Mouse (Mus musculus) midbrain, embryonic 11.5 days (tissue): ENCODE measurements around the gene Cd302. TPM values are rescaled to one million over a fixed set of nuclear protein-coding genes. Genes with fewer than 3 reads are reported as not detected.

Experiments used
- ATAC-seq: fragments of 200-750 bp; cut with Nextera tagmentation; 2 replicates; pipeline ENCODE4 v1.8.0; 2017; ENCODE audit warnings: moderate TSS enrichment, moderate library complexity; ENCODE audit not compliant: low FRiP score
- DNase-seq: peaks from one replicate; pipeline ENCODE4 v3.0.0; 2015; ENCODE audit warnings: low spot score; ENCODE audit errors: missing footprints
- H3K27ac ChIP-seq: fragments of 300-500 bp; sonication (generic); 2 replicates; pipeline ENCODE4 v1.5.1; 2014; ENCODE audit warnings: low read depth, low read length
- H3K27me3 ChIP-seq: fragments of 300-500 bp; sonication (generic); 2 replicates; pipeline ENCODE4 v1.6.1; 2014; ENCODE audit warnings: mild to moderate bottlenecking, low read length, moderate library complexity, mixed read lengths; ENCODE audit not compliant: control insufficient read depth, insufficient read depth
- H3K36me3 ChIP-seq: fragments of 300-500 bp; sonication (generic); 2 replicates; pipeline ENCODE4 v1.6.1; 2014; ENCODE audit warnings: mild to moderate bottlenecking, low read length, moderate library complexity, mixed read lengths; ENCODE audit not compliant: control insufficient read depth, insufficient read depth
- H3K4me1 ChIP-seq: fragments of 300-500 bp; sonication (generic); 2 replicates; pipeline ENCODE4 v1.6.1; 2014; ENCODE audit warnings: low read length; ENCODE audit not compliant: control insufficient read depth, insufficient read depth
- H3K4me2 ChIP-seq: fragments of 300-500 bp; sonication (generic); 2 replicates; pipeline ENCODE4 v1.6.1; 2014; ENCODE audit warnings: mild to moderate bottlenecking, moderate library complexity
- H3K4me3 ChIP-seq: fragments of 300-500 bp; sonication (generic); 2 replicates; pipeline ENCODE4 v1.5.1; 2014; ENCODE audit warnings: low read depth, low read length
- H3K9ac ChIP-seq: fragments of 300-500 bp; sonication (generic); 2 replicates; pipeline ENCODE4 v1.6.1; 2014; ENCODE audit warnings: low read length
- H3K9me3 ChIP-seq: fragments of 300-500 bp; sonication (generic); 2 replicates; pipeline ENCODE4 v1.6.1; 2016; ENCODE audit warnings: low read length; ENCODE audit not compliant: control insufficient read depth
- whole genome bisulfite sequencing: fragments of 180-500 bp; shearing (Covaris S2); extraction: QIAGEN DNeasy Blood & Tissue Kit; methylation state at CpG from one replicate; pipeline ENCODE4 v1.1.7; 2014; 5-methylcytosine and 5-hydroxymethylcytosine counted together
- polyA plus RNA-seq: library from polyadenylated mRNA; unstranded; fragments of >200 nt; fragmentation: Nextera tagmentation; extraction: Ambion mirVana; gene quantifications from 2 replicates; pipeline ENCODE4 v1.2.1, GENCODE M21; 2014

Cd302 gene
- 15.6 and 16.2 TPM in 2 replicates for polyA plus RNA-seq

- no peaks in the 10 kb centered on the region for H3K9me3 ChIP-seq
- ATAC-seq (no peak), DNase-seq (no peak)
- H3K4me2 ChIP-seq = peak within 1 kb of the TSS; percentile 42
- no peaks in the 10 kb centered on the region; the same call in 1 of the 2 replicates for H3K27me3 ChIP-seq
- peak within 1 kb of the TSS; percentile 18 for H3K4me3 ChIP-seq
- no peak within 1 kb of the TSS for H3K27ac ChIP-seq
- 65% methylated on average over 4 of the region's 4 CpGs for WGBS
- H3K4me1 ChIP-seq = peaks cover 6% of the 10 kb centered on the region
- H3K36me3 ChIP-seq = no peaks in the 10 kb centered on the region
- H3K9ac ChIP-seq = peak within 1 kb of the TSS; percentile 21; the same call in 1 of the 2 replicates
Measured at GRCm38 (mm10) chr2:60284467-60284821, at the start of gene Cd302. TSS of gene Cd302 (minus strand) at chr2:60284488.

GRCm38 (mm10) chr2:60328641-60329040 lies 44.4 kb upstream of the Cd302 start:
- Histone ChIP-seq H3K4me2 (no peak overlapping the region), H3K4me1 (no peaks in the 10 kb centered on the region), H3K9me3 (no peaks in the 10 kb centered on the region), H3K4me3 (no peak overlapping the region), H3K27me3 (no peaks in the 10 kb centered on the region), H3K36me3 (no peaks in the 10 kb centered on the region), H3K9ac (no peak overlapping the region), H3K27ac (no peak overlapping the region)
- 93% methylated on average over 10 of the region's 10 CpGs for WGBS
- ATAC-seq (no peak), DNase-seq (no peak)

GRCm38 (mm10) chr2:60327581-60327980 lies 43.3 kb upstream of the Cd302 start:
- no peaks in the 10 kb centered on the region for H3K4me1 ChIP-seq
- H3K27ac ChIP-seq = no peak overlapping the region
- no peaks in the 10 kb centered on the region for H3K27me3 ChIP-seq
- H3K4me2 ChIP-seq = no peak overlapping the region
- H3K9ac ChIP-seq = no peak overlapping the region
- no peak for ATAC-seq
- H3K36me3 ChIP-seq = no peaks in the 10 kb centered on the region
- 91% methylated on average over 11 of the region's 11 CpGs for WGBS
- no peak overlapping the region for H3K4me3 ChIP-seq
- no peak for DNase-seq
- H3K9me3 ChIP-seq = no peaks in the 10 kb centered on the region

- no peak overlapping the region for H3K4me2 ChIP-seq
Measured at GRCm38 (mm10) chr2:60326948-60327347, 42.7 kb upstream of the Cd302 start.

GRCm38 (mm10) chr2:60323411-60323810 lies 39.1 kb upstream of the Cd302 start:
- 85% methylated on average over 5 of the region's 5 CpGs for WGBS
- no peak for ATAC-seq
- DNase-seq = no peak

More at GRCm38 (mm10) chr2:60326948-60327347, 42.7 kb upstream of the Cd302 start:
- Histone ChIP-seq H3K27ac (no peak overlapping the region), H3K27me3 (no peaks in the 10 kb centered on the region), H3K9me3 (no peaks in the 10 kb centered on the region), H3K9ac (no peak overlapping the region), H3K4me3 (no peak overlapping the region), H3K36me3 (no peaks in the 10 kb centered on the region), H3K4me1 (no peaks in the 10 kb centered on the region)
- 91% methylated on average over 7 of the region's 7 CpGs for WGBS
- no peak for ATAC-seq
- DNase-seq = no peak

GRCm38 (mm10) chr2:60322031-60322726 lies 37.9 kb upstream of the Cd302 start:
- ATAC-seq (no peak), DNase-seq (no peak)
- H3K9me3 ChIP-seq = no peaks in the 10 kb centered on the region
- no peak overlapping the region for H3K27ac ChIP-seq
- H3K4me3 ChIP-seq = no peak overlapping the region
- no peaks in the 10 kb centered on the region; the same call in 1 of the 2 replicates for H3K36me3 ChIP-seq
- H3K4me1 ChIP-seq = no peaks in the 10 kb centered on the region
- H3K27me3 ChIP-seq = no peaks in the 10 kb centered on the region
- no peak overlapping the region for H3K9ac ChIP-seq
- no peak overlapping the region for H3K4me2 ChIP-seq
- WGBS = 81% methylated on average over 6 of the region's 6 CpGs

More at GRCm38 (mm10) chr2:60323411-60323810, 39.1 kb upstream of the Cd302 start:
- Histone ChIP-seq H3K27ac (no peak overlapping the region), H3K27me3 (no peaks in the 10 kb centered on the region), H3K4me3 (no peak overlapping the region), H3K36me3 (no peaks in the 10 kb centered on the region), H3K4me1 (no peaks in the 10 kb centered on the region), H3K9me3 (no peaks in the 10 kb centered on the region), H3K9ac (no peak overlapping the region), H3K4me2 (no peak overlapping the region)

- H3K27me3 ChIP-seq = no peaks in the 10 kb centered on the region
- H3K27ac ChIP-seq = no peak overlapping the region
- no peaks in the 10 kb centered on the region for H3K36me3 ChIP-seq
- H3K4me1 ChIP-seq = no peaks in the 10 kb centered on the region
- ATAC-seq (no peak), DNase-seq (no peak)
- no peak overlapping the region for H3K4me2 ChIP-seq
- H3K4me3 ChIP-seq = no peak overlapping the region
- H3K9me3 ChIP-seq = no peaks in the 10 kb centered on the region
- H3K9ac ChIP-seq = no peak overlapping the region
- 93% methylated on average over 4 of the region's 4 CpGs for WGBS
Measured at GRCm38 (mm10) chr2:60303796-60304195, 19.5 kb upstream of the Cd302 start.

- Histone ChIP-seq H3K36me3 (no peaks in the 10 kb centered on the region), H3K4me2 (no peak overlapping the region), H3K4me3 (no peak overlapping the region), H3K4me1 (no peaks in the 10 kb centered on the region), H3K9me3 (no peaks in the 10 kb centered on the region), H3K27ac (no peak overlapping the region), H3K27me3 (no peaks in the 10 kb centered on the region), H3K9ac (no peak overlapping the region)
- ATAC-seq = no peak
- WGBS = 96% methylated on average over 2 of the region's 2 CpGs
- no peak for DNase-seq
Measured at GRCm38 (mm10) chr2:60299323-60299722, 15.0 kb upstream of the Cd302 start.

- Histone ChIP-seq H3K27ac (no peak overlapping the region), H3K9ac (no peak overlapping the region), H3K4me1 (no peaks in the 10 kb centered on the region), H3K36me3 (no peaks in the 10 kb centered on the region), H3K27me3 (no peaks in the 10 kb centered on the region), H3K9me3 (no peaks in the 10 kb centered on the region), H3K4me3 (no peak overlapping the region), H3K4me2 (no peak overlapping the region)
- WGBS = 80% methylated on average over 3 of the region's 3 CpGs
- no peak for ATAC-seq
- no peak for DNase-seq
Measured at GRCm38 (mm10) chr2:60298266-60298665, 14.0 kb upstream of the Cd302 start.
